Mouse (Mus musculus) brain, adult 10 weeks (tissue): ENCODE data around the gene Slc5a7. TPM values are rescaled to one million over a fixed set of nuclear protein-coding genes. Genes with fewer than 3 reads are reported as not detected.

Experiments used
- polyA plus RNA-seq: library from polyadenylated mRNA; stranded (reverse); fragments of 350-450 nt; fragmentation: Illumina TruSeq; extraction: RNeasy Lipid Tissue Mini Kit (QIAGEN cat#74804); gene quantifications from one replicate; pipeline ENCODE4 v1.2.3, GENCODE M21; 2015; ENCODE audit warnings: low read depth, low replicate concordance

Gene Slc5a7
- polyA plus RNA-seq = 5.5 TPM

DNA sequence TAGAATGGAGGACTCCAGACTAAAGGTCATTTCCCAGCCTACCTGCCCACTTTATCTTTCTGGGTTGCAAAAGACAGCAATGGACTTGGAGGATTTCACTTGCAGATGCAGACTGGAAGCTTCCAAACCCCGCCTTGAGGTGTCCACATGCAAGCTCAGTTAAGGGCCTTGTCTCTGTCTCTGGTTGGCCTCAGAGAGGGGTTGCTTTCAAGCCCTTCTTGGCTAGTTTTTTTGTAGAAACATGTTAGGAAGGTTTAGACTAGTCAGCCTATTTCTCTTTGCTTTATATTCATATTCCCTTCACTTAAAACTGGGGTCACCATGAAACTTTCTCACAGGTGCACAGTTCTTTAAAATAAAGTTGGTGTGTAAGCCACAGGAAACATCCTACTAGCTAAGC, at the start of gene Slc5a7:
TSS of gene Slc5a7 (minus strand) at position 101 of the 400 bp plus-strand sequence.

